Mouse (Mus musculus): ENCODE data around the gene BC030867. TPM values are rescaled to one million over a fixed set of nuclear protein-coding genes. Genes with fewer than 3 reads are reported as not detected.

BC030867 gene
- polyA plus RNA-seq (2014; fragmentation: Illumina TruSeq; extraction: RNeasy Lipid Tissue Mini Kit (QIAGEN cat#74804); ENCODE audit: low read depth, low replicate concordance) = not detected

DNA sequence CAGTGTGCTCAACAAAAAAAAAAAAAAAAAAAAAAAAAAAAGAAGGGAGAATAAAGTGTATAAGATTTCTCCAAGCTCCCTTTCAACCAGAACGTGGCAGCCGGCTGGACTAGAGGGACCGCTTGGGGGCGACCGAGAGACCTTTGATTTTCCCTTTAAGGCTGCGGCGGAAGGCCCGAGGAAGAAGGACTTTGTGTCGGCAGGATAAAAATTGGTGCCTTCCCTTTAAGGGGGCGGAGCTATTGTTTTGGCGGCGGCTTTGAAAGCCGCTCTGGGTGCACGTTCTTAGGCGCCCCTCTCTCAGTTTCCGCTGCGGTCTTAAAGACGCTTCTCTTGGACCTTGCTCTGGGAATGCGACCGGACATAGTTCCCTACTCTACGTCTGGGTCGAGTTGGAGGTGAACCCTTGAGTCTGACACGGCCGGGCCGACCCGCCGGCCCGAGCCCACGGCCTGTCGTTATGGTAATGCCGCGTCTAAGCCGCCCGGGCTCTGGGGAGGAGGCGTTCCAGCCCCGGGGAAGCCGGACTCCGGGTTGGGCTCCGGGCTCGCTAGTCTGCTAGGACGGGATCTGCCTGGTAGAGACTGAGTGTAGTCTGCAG lies at the start of gene BC030867:
Gene BC030867 (plus strand): TSS at position 253 of the 601 bp plus-strand sequence.

DNA sequence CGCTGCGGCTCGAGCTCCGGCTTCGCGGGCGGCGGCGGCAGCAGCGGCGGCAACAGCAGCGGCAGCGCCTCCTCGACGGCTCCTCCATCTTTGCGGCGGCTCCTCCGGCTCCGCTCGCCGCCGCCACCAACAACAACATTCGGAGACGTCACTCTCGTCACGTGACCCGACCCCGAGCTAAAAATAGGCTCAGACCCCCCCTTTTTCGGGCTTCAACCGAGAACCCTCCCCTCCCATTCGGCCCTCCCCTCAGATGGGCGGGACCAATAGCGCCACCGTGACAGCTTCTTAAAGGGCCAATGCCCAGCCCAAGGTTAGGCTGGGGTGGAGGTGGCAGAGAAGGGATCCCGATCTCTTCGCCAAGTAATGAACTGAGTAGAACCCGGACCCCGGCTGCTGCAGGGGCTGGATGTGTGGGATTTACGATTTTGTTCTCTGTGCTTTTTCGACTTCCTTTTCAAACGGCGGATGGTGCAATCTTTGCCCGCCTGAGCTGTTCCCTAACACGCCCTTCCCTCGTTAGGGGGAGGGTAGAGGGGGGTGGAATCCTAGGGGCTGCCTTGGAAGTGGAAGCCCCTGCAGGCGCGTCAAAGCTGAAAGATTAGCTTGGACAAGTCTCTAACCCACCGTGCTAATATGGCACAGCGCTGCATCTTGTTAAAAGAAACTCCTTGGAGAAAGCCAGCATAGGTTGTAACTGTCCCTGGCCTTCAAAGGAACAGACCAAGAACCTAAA lies 18.5 kb upstream of the BC030867 start, which contains the start of gene Hdac5:
Gene Hdac5 (minus strand): TSS at position 161 of the 736 bp plus-strand sequence.

DNA sequence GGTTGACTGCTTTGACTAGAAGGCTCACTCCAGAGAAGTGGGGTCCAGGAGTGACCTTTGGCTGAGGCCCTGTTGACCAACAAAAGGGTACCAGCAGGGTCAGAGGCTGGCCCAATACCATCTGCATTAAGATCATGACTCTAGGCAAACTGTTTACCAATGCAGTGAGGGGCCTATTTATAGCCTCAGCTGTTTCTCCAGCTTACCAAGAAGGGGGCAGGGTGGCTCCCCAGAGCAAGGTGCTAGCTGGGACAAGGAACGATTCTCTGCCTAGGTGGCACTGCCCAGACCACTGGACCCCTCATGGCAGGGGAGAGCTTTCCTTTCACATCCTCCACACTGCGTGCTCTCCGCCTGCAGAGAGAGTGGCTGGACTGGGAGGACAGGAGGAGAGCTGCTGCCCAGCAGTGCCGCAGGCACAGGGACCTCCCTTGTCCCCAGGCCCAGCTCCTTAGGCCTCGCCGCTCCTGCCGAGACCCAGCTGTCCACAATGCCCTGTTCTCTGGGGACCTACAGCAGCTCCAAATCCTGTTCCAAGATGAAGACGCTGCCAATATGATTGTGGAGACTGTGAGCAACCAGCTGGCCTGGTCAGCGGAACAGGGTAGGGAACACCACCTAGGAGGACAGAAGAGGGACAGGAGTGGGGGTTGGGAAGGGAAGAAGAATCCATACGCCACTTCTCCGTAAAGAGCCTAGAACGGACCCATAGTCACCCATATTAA lies 20.0 kb downstream of the BC030867 start, which contains the start of gene Asb16:
Gene Asb16 (plus strand): TSS at position 224 of the 725 bp plus-strand sequence.

DNA sequence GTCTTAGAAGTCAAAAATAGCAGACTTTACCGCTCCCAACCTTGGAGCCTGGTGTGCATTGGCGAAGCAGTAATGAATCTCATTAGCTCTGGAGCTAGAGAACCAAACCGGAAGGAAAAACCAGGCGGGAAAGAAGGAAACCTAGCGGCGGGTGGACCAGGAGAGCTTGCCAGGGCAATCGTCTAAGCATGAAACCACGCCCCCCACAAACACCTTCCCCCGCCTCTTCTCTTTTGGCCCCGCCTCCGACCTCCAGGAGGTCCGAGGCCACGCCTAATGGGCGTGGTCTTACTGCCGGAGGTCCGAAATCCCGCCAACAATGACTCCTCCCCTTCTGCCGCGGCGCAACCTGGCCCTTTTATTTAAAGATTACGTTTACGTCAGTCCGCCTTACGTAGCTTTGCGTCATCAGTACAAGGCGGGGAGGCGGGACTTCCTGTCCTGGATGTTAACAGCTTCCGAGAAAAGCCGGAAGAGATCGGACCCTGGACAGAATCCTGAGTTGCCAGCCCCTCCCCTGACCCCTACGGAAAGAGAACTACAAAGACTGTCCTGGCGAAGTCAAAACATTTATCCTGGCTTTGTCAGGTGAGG lies 35.9 kb downstream of the BC030867 start, which contains the start of gene Tmub2:
Gene Tmub2 (plus strand): TSS at position 431 of the 594 bp plus-strand sequence.

DNA sequence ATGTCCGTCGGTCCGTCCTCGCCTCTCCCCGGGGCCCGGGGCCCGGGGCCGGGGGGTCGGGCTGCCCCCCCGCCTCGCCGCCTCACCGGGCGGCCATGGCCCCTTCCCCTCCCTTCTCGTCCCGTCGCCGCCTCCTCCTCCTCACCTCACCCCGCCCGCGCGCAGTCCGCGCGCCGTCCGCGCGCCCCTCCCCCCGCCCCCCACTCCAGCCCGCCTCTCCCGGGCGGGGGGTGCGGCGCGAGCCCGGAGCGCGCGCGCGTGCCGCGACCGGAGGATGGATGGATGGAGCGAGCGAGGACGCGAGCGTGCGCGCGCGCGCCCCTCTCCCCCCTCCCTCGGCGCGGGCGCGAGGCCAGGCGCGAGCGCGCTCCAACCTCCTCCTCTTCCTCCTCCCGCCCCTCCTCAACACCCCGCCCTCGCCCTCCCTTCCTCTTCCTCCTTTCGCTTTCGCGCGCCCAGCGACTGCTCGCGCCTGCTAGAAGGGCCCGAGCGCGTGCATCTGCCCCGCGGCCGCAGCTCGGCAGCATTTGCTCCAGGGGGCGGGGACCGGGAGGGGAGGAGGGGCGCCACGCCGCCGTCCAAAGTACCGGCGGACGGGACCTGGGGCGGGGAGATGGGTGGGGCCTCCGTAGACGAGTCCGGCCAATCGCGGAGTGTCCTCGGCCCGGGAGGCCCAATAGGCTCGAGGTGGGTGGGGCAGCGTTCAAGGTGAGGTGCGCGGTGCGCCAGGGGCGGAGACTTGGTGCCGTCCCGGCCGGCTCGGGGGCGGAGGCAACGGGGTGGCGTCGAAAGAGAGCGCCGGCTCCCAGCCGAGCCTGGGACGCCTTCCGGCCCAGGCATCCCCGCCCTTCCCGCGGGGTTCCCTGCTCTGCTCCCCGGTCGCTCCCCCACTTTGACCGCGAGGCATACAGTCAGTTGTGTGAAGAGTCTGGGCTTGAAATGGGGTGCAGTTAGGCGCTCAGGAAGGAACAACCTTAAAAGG lies 48.1 kb downstream of the BC030867 start, which contains the start of gene Atxn7l3:
Gene Atxn7l3 (minus strand): TSS at position 141 of the 982 bp plus-strand sequence.

Other genes with a start within 250 kb of the BC030867 start
- gene Mpp3, start 220.4 kb upstream of the BC030867 start, polyA plus RNA-seq (2014; fragmentation: Illumina TruSeq; extraction: RNeasy Lipid Tissue Mini Kit (QIAGEN cat#74804); ENCODE audit: low read depth, low replicate concordance) = 0.44 TPM
- 19.1 TPM for gene Cd300lg, start 207.4 kb upstream of the BC030867 start, polyA plus RNA-seq (2014; fragmentation: Illumina TruSeq; extraction: RNeasy Lipid Tissue Mini Kit (QIAGEN cat#74804); ENCODE audit: low read depth, low replicate concordance)
- gene Mpp2, start 160.4 kb upstream of the BC030867 start, polyA plus RNA-seq (2014; fragmentation: Illumina TruSeq; extraction: RNeasy Lipid Tissue Mini Kit (QIAGEN cat#74804); ENCODE audit: low read depth, low replicate concordance) = 0.49 TPM
- gene Ppy, start 147.6 kb upstream of the BC030867 start, polyA plus RNA-seq (2014; fragmentation: Illumina TruSeq; extraction: RNeasy Lipid Tissue Mini Kit (QIAGEN cat#74804); ENCODE audit: low read depth, low replicate concordance) = not detected
- not detected for gene Pyy, start 141.1 kb upstream of the BC030867 start, polyA plus RNA-seq (2014; fragmentation: Illumina TruSeq; extraction: RNeasy Lipid Tissue Mini Kit (QIAGEN cat#74804); ENCODE audit: low read depth, low replicate concordance)
- not detected for gene Nags, start 103.4 kb upstream of the BC030867 start, polyA plus RNA-seq (2014; fragmentation: Illumina TruSeq; extraction: RNeasy Lipid Tissue Mini Kit (QIAGEN cat#74804); ENCODE audit: low read depth, low replicate concordance)
- 2.8 TPM for gene Tmem101, start 92.5 kb upstream of the BC030867 start, polyA plus RNA-seq (2014; fragmentation: Illumina TruSeq; extraction: RNeasy Lipid Tissue Mini Kit (QIAGEN cat#74804); ENCODE audit: low read depth, low replicate concordance)
- gene Lsm12, start 63.6 kb upstream of the BC030867 start, polyA plus RNA-seq (2014; fragmentation: Illumina TruSeq; extraction: RNeasy Lipid Tissue Mini Kit (QIAGEN cat#74804); ENCODE audit: low read depth, low replicate concordance) = 31.2 TPM
- 0.93 TPM for gene G6pc3, start 59.3 kb upstream of the BC030867 start, polyA plus RNA-seq (2014; fragmentation: Illumina TruSeq; extraction: RNeasy Lipid Tissue Mini Kit (QIAGEN cat#74804); ENCODE audit: low read depth, low replicate concordance)
- gene Hdac5, start 18.7 kb upstream of the BC030867 start, polyA plus RNA-seq (2014; fragmentation: Illumina TruSeq; extraction: RNeasy Lipid Tissue Mini Kit (QIAGEN cat#74804); ENCODE audit: low read depth, low replicate concordance) = 0.44 TPM
- gene Asb16, start 19.9 kb downstream of the BC030867 start, polyA plus RNA-seq (2014; fragmentation: Illumina TruSeq; extraction: RNeasy Lipid Tissue Mini Kit (QIAGEN cat#74804); ENCODE audit: low read depth, low replicate concordance) = not detected
- gene Tmub2, start 36.0 kb downstream of the BC030867 start, polyA plus RNA-seq (2014; fragmentation: Illumina TruSeq; extraction: RNeasy Lipid Tissue Mini Kit (QIAGEN cat#74804); ENCODE audit: low read depth, low replicate concordance) = 7.2 TPM
- 4.4 TPM for gene Atxn7l3, start 47.7 kb downstream of the BC030867 start, polyA plus RNA-seq (2014; fragmentation: Illumina TruSeq; extraction: RNeasy Lipid Tissue Mini Kit (QIAGEN cat#74804); ENCODE audit: low read depth, low replicate concordance)
- gene Ubtf, start 70.9 kb downstream of the BC030867 start, polyA plus RNA-seq (2014; fragmentation: Illumina TruSeq; extraction: RNeasy Lipid Tissue Mini Kit (QIAGEN cat#74804); ENCODE audit: low read depth, low replicate concordance) = 31.2 TPM
- gene Slc4a1, start 117.3 kb downstream of the BC030867 start, polyA plus RNA-seq (2014; fragmentation: Illumina TruSeq; extraction: RNeasy Lipid Tissue Mini Kit (QIAGEN cat#74804); ENCODE audit: low read depth, low replicate concordance) = 8.4 TPM
- gene Rundc3a, start 144.5 kb downstream of the BC030867 start, polyA plus RNA-seq (2014; fragmentation: Illumina TruSeq; extraction: RNeasy Lipid Tissue Mini Kit (QIAGEN cat#74804); ENCODE audit: low read depth, low replicate concordance) = not detected
- gene Slc25a39, start 159.1 kb downstream of the BC030867 start, polyA plus RNA-seq (2014; fragmentation: Illumina TruSeq; extraction: RNeasy Lipid Tissue Mini Kit (QIAGEN cat#74804); ENCODE audit: low read depth, low replicate concordance) = 21.5 TPM
- 8.7 TPM for gene Grn, start 181.4 kb downstream of the BC030867 start, polyA plus RNA-seq (2014; fragmentation: Illumina TruSeq; extraction: RNeasy Lipid Tissue Mini Kit (QIAGEN cat#74804); ENCODE audit: low read depth, low replicate concordance)
- gene Fam171a2, start 198.8 kb downstream of the BC030867 start, polyA plus RNA-seq (2014; fragmentation: Illumina TruSeq; extraction: RNeasy Lipid Tissue Mini Kit (QIAGEN cat#74804); ENCODE audit: low read depth, low replicate concordance) = not detected
- gene Itga2b, start 221.2 kb downstream of the BC030867 start, polyA plus RNA-seq (2014; fragmentation: Illumina TruSeq; extraction: RNeasy Lipid Tissue Mini Kit (QIAGEN cat#74804); ENCODE audit: low read depth, low replicate concordance) = not detected